Mouse (Mus musculus) hindbrain, embryonic 10.5 days (tissue): ENCODE data around the gene Zswim2. TPM values are rescaled to one million over a fixed set of nuclear protein-coding genes. Genes with fewer than 3 reads are reported as not detected.

Experiments used
- DNase-seq: peaks from one replicate; pipeline ENCODE4 v3.0.0-alpha.2; 2017; ENCODE audit warnings: low spot score
- H3K27ac ChIP-seq: fragments of 300-500 bp; sonication (generic); 2 replicates; pipeline ENCODE4 v1.5.1; 2016; ENCODE audit warnings: mild to moderate bottlenecking, moderate library complexity
- H3K27me3 ChIP-seq: fragments of 300-500 bp; sonication (generic); 2 replicates; pipeline ENCODE4 v1.6.1; 2016; ENCODE audit warnings: mild to moderate bottlenecking; ENCODE audit not compliant: poor library complexity, insufficient read depth, severe bottlenecking
- H3K36me3 ChIP-seq: fragments of 300-500 bp; sonication (generic); 2 replicates; pipeline ENCODE4 v1.6.1; 2016; ENCODE audit warnings: mild to moderate bottlenecking, moderate library complexity
- H3K4me1 ChIP-seq: fragments of 300-500 bp; sonication (generic); replicated peaks from 2 replicates; pipeline ENCODE4 v1.6.1; 2016; ENCODE audit warnings: mild to moderate bottlenecking
- H3K4me3 ChIP-seq: fragments of 300-500 bp; sonication (generic); 2 replicates; pipeline ENCODE4 v1.5.1; 2016; ENCODE audit warnings: mild to moderate bottlenecking, moderate library complexity
- H3K9me3 ChIP-seq: fragments of 300-500 bp; sonication (generic); 2 replicates; pipeline ENCODE4 v1.6.1; 2016; ENCODE audit warnings: mild to moderate bottlenecking, moderate library complexity
- WGBS: fragments of 180-500 bp; shearing (Covaris S2); methylation state at CpG from one replicate; pipeline ENCODE4 v1.1.7; 2016; 5-methylcytosine and 5-hydroxymethylcytosine counted together
- polyA plus RNA-seq: library from polyadenylated mRNA; unstranded; fragments of >200 nt; fragmentation: Nextera tagmentation; extraction: Ambion mirVana; gene quantifications from 2 replicates; pipeline ENCODE4 v1.2.1, GENCODE M21; 2016

Zswim2 gene
- polyA plus RNA-seq, 1 experiment from 2014 or later, result not detected

DNA sequence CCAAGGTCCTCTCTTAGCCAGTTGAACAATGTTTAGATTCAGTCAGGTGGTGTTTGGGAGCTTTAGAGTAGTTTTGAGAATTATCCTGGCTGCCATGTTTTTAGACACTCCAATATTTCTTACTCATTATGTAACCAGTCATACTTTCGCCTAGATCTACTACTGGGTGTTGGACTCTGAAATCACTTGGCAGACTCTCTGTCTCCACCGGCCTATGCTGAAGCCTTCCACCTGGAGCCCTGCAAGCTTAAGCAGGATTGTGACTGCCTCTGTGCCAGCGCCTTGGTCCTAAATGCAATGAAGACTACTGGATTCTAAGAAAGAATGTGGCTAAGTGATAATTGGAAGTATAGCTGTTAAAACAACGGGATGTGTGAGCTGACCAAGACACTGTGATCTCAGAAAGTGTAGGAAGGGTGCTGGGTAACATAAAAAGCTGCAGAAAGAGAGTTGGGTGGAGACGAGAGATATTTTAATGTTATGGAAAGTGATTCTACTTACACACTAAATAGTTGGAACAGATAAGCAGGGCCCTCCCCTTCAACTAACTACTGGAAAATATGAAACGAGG lies 57.1 kb downstream of the Zswim2 start:
- no peaks in the 10 kb centered on the region for H3K4me1 ChIP-seq
- no peak overlapping the region for H3K4me3 ChIP-seq
- peaks cover 17% of the 10 kb centered on the region for H3K36me3 ChIP-seq
- WGBS, result 88% methylated on average over 6 of the region's 6 CpGs
- no peak overlapping the region for H3K27ac ChIP-seq
- no peak for DNase-seq
- no peaks in the 10 kb centered on the region for H3K9me3 ChIP-seq
- H3K27me3 ChIP-seq, result no peaks in the 10 kb centered on the region

Other genes with a start within 250 kb of the Zswim2 start
- 31.8 and 32.4 TPM in 2 replicates for gene Itgav, start 216.8 kb downstream of the Zswim2 start, polyA plus RNA-seq
- gene Fam171b, start 128.6 kb downstream of the Zswim2 start, polyA plus RNA-seq, result 23.8 and 29.1 TPM in 2 replicates
- not detected in 2 replicates for gene Gm13698, start 14.5 kb upstream of the Zswim2 start, polyA plus RNA-seq
- gene Gm13693, start 20.3 kb upstream of the Zswim2 start, polyA plus RNA-seq, result not detected in 2 replicates
- not detected in 2 replicates for gene Gm13695, start 26.1 kb upstream of the Zswim2 start, polyA plus RNA-seq
- gene Gm13696, start 31.9 kb upstream of the Zswim2 start, polyA plus RNA-seq, result not detected in 2 replicates
- gene Gm13694, start 37.7 kb upstream of the Zswim2 start, polyA plus RNA-seq, result not detected in 2 replicates
- gene Gm13697, start 43.5 kb upstream of the Zswim2 start, polyA plus RNA-seq, result not detected in 2 replicates
- gene Gm13691, start 49.3 kb upstream of the Zswim2 start, polyA plus RNA-seq, result not detected in 2 replicates